Mouse (Mus musculus) brain, adult 10 weeks (tissue): ENCODE measurements around the gene Slmap. TPM values are rescaled to one million over a fixed set of nuclear protein-coding genes. Genes with fewer than 3 reads are reported as not detected.

Source experiments
- polyA plus RNA-seq: library from polyadenylated mRNA; stranded (reverse); fragments of 350-450 nt; fragmentation: Illumina TruSeq; extraction: RNeasy Lipid Tissue Mini Kit (QIAGEN cat#74804); gene quantifications from one replicate; pipeline ENCODE4 v1.2.3, GENCODE M21; 2015; ENCODE audit warnings: low read depth, low replicate concordance

The Slmap gene
- polyA plus RNA-seq: 77.9 TPM

DNA sequence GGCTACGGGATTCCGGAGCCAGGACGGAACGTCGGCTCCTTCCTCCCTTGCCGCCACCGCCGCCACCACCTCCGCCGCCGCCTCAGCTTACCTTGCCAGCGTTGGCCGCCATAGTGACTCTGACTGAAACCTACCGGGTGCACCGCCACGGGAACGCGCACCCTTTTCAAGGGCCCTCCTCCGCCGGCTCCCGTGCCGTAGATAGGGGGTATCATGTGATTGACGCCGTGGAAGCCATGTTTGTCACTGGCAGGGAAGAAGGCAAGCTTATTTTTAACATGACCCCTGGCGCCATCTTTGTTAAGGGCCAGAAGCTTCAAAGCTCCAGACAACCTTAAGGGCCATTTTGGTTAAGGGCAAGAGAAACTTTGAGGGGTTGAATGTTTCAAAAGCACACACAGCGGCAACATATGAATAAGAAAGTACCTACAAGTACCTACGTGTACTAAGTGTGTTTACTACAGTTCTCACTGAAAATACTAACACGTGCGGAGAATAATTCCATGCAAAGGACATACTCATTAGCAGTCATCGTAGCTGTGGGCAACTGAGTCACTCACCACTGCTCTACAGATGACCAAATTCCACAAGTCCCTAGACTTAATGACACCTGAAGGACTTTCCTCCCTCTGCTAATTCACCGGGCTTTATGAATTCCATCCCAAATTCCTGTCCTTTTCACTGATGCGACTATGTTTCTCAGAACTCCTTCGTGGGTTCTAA lies at the start of gene Slmap:
TSS of gene Slmap (minus strand) at position 175 of the 723 bp plus-strand sequence.

DNA sequence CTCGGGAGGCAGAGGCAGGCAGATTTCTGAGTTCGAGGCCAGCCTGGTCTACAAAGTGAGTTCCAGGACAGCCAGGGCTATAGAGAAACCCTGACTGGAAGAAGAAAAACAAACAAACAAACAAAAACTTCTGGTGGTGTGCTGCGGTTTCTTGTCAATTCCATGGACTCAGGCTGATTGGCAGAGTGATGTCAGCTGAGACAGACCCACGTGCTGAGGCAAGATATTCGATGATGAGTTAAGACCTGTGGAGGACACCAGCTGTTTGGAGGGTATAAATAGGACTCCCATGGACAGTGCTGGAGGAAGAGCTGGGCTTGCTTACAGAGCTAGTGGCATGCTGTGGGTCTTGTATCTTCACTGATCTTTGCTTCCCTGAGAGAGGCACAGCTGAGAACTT lies 38.8 kb upstream of the Slmap start, which contains the start of gene Dennd6a:
TSS of gene Dennd6a (plus strand) at position 301 of the 400 bp plus-strand sequence.

Other genes with a start within 250 kb of the Slmap start
- 21.2 TPM for gene Dennd6a, start 38.9 kb upstream of the Slmap start, polyA plus RNA-seq
- gene Arf4, start 103.1 kb upstream of the Slmap start, polyA plus RNA-seq: 149 TPM
- 6.1 TPM for gene Pde12, start 135.0 kb upstream of the Slmap start, polyA plus RNA-seq
- 0.34 TPM for gene Dnah12, start 158.3 kb upstream of the Slmap start, polyA plus RNA-seq